Mouse (Mus musculus) embryonic facial prominence, embryonic 13.5 days (tissue): ENCODE measurements around the gene Col5a3. TPM values are rescaled to one million over a fixed set of nuclear protein-coding genes. Genes with fewer than 3 reads are reported as not detected.

ENCODE experiments used
- ATAC-seq: fragments of 200-750 bp; cut with Nextera tagmentation; 2 replicates; pipeline ENCODE4 v1.8.0; 2017; ENCODE audit warnings: low read depth; ENCODE audit not compliant: insufficient number of reproducible peaks, insufficient read depth, low FRiP score, low TSS enrichment
- H3K27ac ChIP-seq: fragments of 300-500 bp; sonication (generic); 2 replicates; pipeline ENCODE4 v1.5.1; 2015; ENCODE audit warnings: moderate library complexity, mild to moderate bottlenecking, inconsistent platforms
- H3K27me3 ChIP-seq: fragments of 300-500 bp; sonication (generic); 2 replicates; pipeline ENCODE4 v1.6.1; 2015; ENCODE audit warnings: mild to moderate bottlenecking, inconsistent platforms
- H3K36me3 ChIP-seq: fragments of 300-500 bp; sonication (generic); 2 replicates; pipeline ENCODE4 v1.6.1; 2015; ENCODE audit warnings: mild to moderate bottlenecking, inconsistent platforms
- H3K4me1 ChIP-seq: fragments of 300-500 bp; sonication (generic); 2 replicates; pipeline ENCODE4 v1.6.1; 2015; ENCODE audit warnings: inconsistent platforms
- H3K4me2 ChIP-seq: fragments of 300-500 bp; sonication (generic); 2 replicates; pipeline ENCODE4 v1.6.1; 2015; ENCODE audit warnings: moderate library complexity, mild to moderate bottlenecking, inconsistent platforms
- H3K4me3 ChIP-seq: fragments of 300-500 bp; sonication (generic); 2 replicates; pipeline ENCODE4 v1.5.1; 2015; ENCODE audit warnings: mild to moderate bottlenecking, inconsistent platforms
- H3K9ac ChIP-seq: fragments of 300-500 bp; sonication (generic); 2 replicates; pipeline ENCODE4 v1.6.1; 2015; ENCODE audit warnings: mild to moderate bottlenecking, inconsistent platforms
- H3K9me3 ChIP-seq: fragments of 300-500 bp; sonication (generic); 2 replicates; pipeline ENCODE4 v1.6.1; 2016; ENCODE audit warnings: inconsistent platforms
- WGBS: fragments of 180-500 bp; shearing (Covaris S2); methylation state at CpG from one replicate; pipeline ENCODE4 v1.1.7; 2015; ENCODE audit warnings: mixed read lengths; 5-methylcytosine and 5-hydroxymethylcytosine counted together
- polyA plus RNA-seq: library from polyadenylated mRNA; unstranded; fragments of >200 nt; fragmentation: Nextera tagmentation; extraction: Ambion mirVana; gene quantifications from 2 replicates; pipeline ENCODE4 v1.2.1, GENCODE M21; 2015

Gene Col5a3
- polyA plus RNA-seq, 1 experiment from 2014 or later = 0.72 TPM

- WGBS = 69% methylated on average over 1 of the region's 1 CpGs
- ATAC-seq = no peak
- Histone ChIP-seq H3K4me1 (peaks cover 10% of the 10 kb centered on the region), H3K27me3 (peaks cover 7% of the 10 kb centered on the region; the same call in 1 of the 2 replicates), H3K9me3 (no peaks in the 10 kb centered on the region), H3K36me3 (no peaks in the 10 kb centered on the region), H3K4me3 (no peak overlapping the region), H3K9ac (no peak overlapping the region), H3K4me2 (no peak overlapping the region), H3K27ac (no peak overlapping the region)
These were observed 20.0 kb upstream of the Col5a3 start for GRCm38 (mm10) chr9:20834881-20835280.

- peak; percentile 81 for ATAC-seq
- 15% methylated on average over 19 of the region's 19 CpGs for WGBS
- Histone ChIP-seq H3K4me3 (no peak overlapping the region), H3K9ac (0 out of 2 replicates have a peak overlapping the region, but pooled peaks have one; percentile 59), H3K9me3 (no peaks in the 10 kb centered on the region), H3K4me1 (peaks cover 11% of the 10 kb centered on the region), H3K36me3 (no peaks in the 10 kb centered on the region), H3K27ac (peak overlapping the region; percentile 57; the same call in 1 of the 2 replicates), H3K4me2 (peak overlapping the region; percentile 41), H3K27me3 (peaks cover 7% of the 10 kb centered on the region; the same call in 1 of the 2 replicates)
These were observed 16.2 kb upstream of the Col5a3 start for GRCm38 (mm10) chr9:20830901-20831643.

- no peak for ATAC-seq
- no peaks in the 10 kb centered on the region for H3K27me3 ChIP-seq
- H3K4me2 ChIP-seq = no peak overlapping the region
- no peaks in the 10 kb centered on the region for H3K9me3 ChIP-seq
- peaks cover 11% of the 10 kb centered on the region for H3K4me1 ChIP-seq
- no peak overlapping the region for H3K4me3 ChIP-seq
- no peak overlapping the region for H3K27ac ChIP-seq
- no peak overlapping the region for H3K9ac ChIP-seq
- 100% methylated on average over 1 of the region's 1 CpGs for WGBS
- H3K36me3 ChIP-seq = no peaks in the 10 kb centered on the region
These were observed 13.3 kb upstream of the Col5a3 start for GRCm38 (mm10) chr9:20828127-20828526.

GRCm38 (mm10) chr9:20825781-20826180, 10.9 kb upstream of the Col5a3 start:
- Histone ChIP-seq H3K4me3 (no peak overlapping the region), H3K4me1 (peaks cover 10% of the 10 kb centered on the region), H3K9me3 (no peaks in the 10 kb centered on the region), H3K36me3 (no peaks in the 10 kb centered on the region), H3K27ac (no peak overlapping the region), H3K4me2 (no peak overlapping the region), H3K9ac (no peak overlapping the region), H3K27me3 (no peaks in the 10 kb centered on the region)
- ATAC-seq = no peak
- 71% methylated on average over 5 of the region's 5 CpGs for WGBS

GRCm38 (mm10) chr9:20822821-20823220, 8.0 kb upstream of the Col5a3 start:
- Histone ChIP-seq H3K4me3 (no peak overlapping the region), H3K9ac (no peak overlapping the region), H3K9me3 (no peaks in the 10 kb centered on the region), H3K4me1 (no peaks in the 10 kb centered on the region), H3K4me2 (no peak overlapping the region), H3K36me3 (no peaks in the 10 kb centered on the region), H3K27ac (no peak overlapping the region), H3K27me3 (no peaks in the 10 kb centered on the region)
- WGBS = 78% methylated on average over 3 of the region's 3 CpGs
- no peak for ATAC-seq

GRCm38 (mm10) chr9:20820001-20820400, 5.1 kb upstream of the Col5a3 start:
- no peak for ATAC-seq
- Histone ChIP-seq H3K4me1 (peaks cover 1% of the 10 kb centered on the region), H3K27ac (no peak overlapping the region), H3K9me3 (no peaks in the 10 kb centered on the region), H3K9ac (no peak overlapping the region), H3K36me3 (no peaks in the 10 kb centered on the region), H3K4me2 (no peak overlapping the region), H3K4me3 (no peak overlapping the region), H3K27me3 (peaks cover 2% of the 10 kb centered on the region; the same call in 1 of the 2 replicates)
- WGBS = 79% methylated on average over 5 of the region's 5 CpGs

GRCm38 (mm10) chr9:20818236-20818635, 3.4 kb upstream of the Col5a3 start, which contains the start of gene Rdh8:
Gene Rdh8 (plus strand): TSS chr9:20818503.
- no peaks in the 10 kb centered on the region for H3K9me3 ChIP-seq
- ATAC-seq = no peak
- H3K4me3 ChIP-seq = no peak within 1 kb of the TSS
- no peak within 1 kb of the TSS for H3K4me2 ChIP-seq
- no peaks in the 10 kb centered on the region for H3K36me3 ChIP-seq
- peaks cover 6% of the 10 kb centered on the region for H3K4me1 ChIP-seq
- peaks cover 15% of the 10 kb centered on the region for H3K27me3 ChIP-seq
- no peak within 1 kb of the TSS for H3K27ac ChIP-seq
- H3K9ac ChIP-seq = no peak within 1 kb of the TSS
- 81% methylated on average over 6 of the region's 6 CpGs for WGBS

GRCm38 (mm10) chr9:20812537-20813271, 2.2 kb downstream of the Col5a3 start:
- peak overlapping the region; percentile 42 for H3K4me2 ChIP-seq
- H3K9ac ChIP-seq = no peak overlapping the region
- H3K27ac ChIP-seq = no peak overlapping the region
- peaks cover 29% of the 10 kb centered on the region for H3K27me3 ChIP-seq
- H3K9me3 ChIP-seq = no peaks in the 10 kb centered on the region
- ATAC-seq = no peak
- WGBS = 14% methylated on average over 19 of the region's 19 CpGs
- H3K36me3 ChIP-seq = no peaks in the 10 kb centered on the region
- peaks cover 14% of the 10 kb centered on the region for H3K4me1 ChIP-seq
- no peak overlapping the region for H3K4me3 ChIP-seq

GRCm38 (mm10) chr9:20810773-20811172, 4.1 kb downstream of the Col5a3 start:
- no peak overlapping the region for H3K4me3 ChIP-seq
- peaks cover 14% of the 10 kb centered on the region for H3K4me1 ChIP-seq
- no peak for ATAC-seq
- no peaks in the 10 kb centered on the region for H3K36me3 ChIP-seq
- no peak overlapping the region for H3K4me2 ChIP-seq
- no peak overlapping the region for H3K27ac ChIP-seq
- H3K9me3 ChIP-seq = no peaks in the 10 kb centered on the region
- WGBS = 80% methylated on average over 1 of the region's 1 CpGs
- H3K27me3 ChIP-seq = peaks cover 29% of the 10 kb centered on the region
- H3K9ac ChIP-seq = no peak overlapping the region

GRCm38 (mm10) chr9:20810271-20810670, 4.6 kb downstream of the Col5a3 start:
- H3K4me3 ChIP-seq = no peak overlapping the region
- H3K27ac ChIP-seq = no peak overlapping the region
- peaks cover 14% of the 10 kb centered on the region for H3K4me1 ChIP-seq
- WGBS = 28% methylated on average over 4 of the region's 4 CpGs
- H3K27me3 ChIP-seq = peaks cover 29% of the 10 kb centered on the region
- no peaks in the 10 kb centered on the region for H3K36me3 ChIP-seq
- H3K9ac ChIP-seq = no peak overlapping the region
- no peak for ATAC-seq
- no peak overlapping the region for H3K4me2 ChIP-seq
- H3K9me3 ChIP-seq = no peaks in the 10 kb centered on the region

- no peak overlapping the region for H3K9ac ChIP-seq
- 29% methylated on average over 5 of the region's 5 CpGs for whole genome bisulfite sequencing
- H3K4me1 ChIP-seq = no peaks in the 10 kb centered on the region
- H3K36me3 ChIP-seq = no peaks in the 10 kb centered on the region
- no peak overlapping the region for H3K27ac ChIP-seq
- no peak overlapping the region for H3K4me2 ChIP-seq
- no peak for ATAC-seq
- H3K4me3 ChIP-seq = no peak overlapping the region
- H3K27me3 ChIP-seq = peaks cover 2% of the 10 kb centered on the region; the same call in 1 of the 2 replicates
- peaks cover 7% of the 10 kb centered on the region; the same call in 1 of the 2 replicates for H3K9me3 ChIP-seq
These were observed 9.2 kb downstream of the Col5a3 start for GRCm38 (mm10) chr9:20805706-20806105.

GRCm38 (mm10) chr9:20805159-20805495, 9.7 kb downstream of the Col5a3 start:
- Histone ChIP-seq H3K36me3 (no peaks in the 10 kb centered on the region), H3K27ac (no peak overlapping the region), H3K4me1 (no peaks in the 10 kb centered on the region), H3K4me3 (no peak overlapping the region), H3K9ac (no peak overlapping the region), H3K4me2 (no peak overlapping the region), H3K27me3 (no peaks in the 10 kb centered on the region), H3K9me3 (peaks cover 7% of the 10 kb centered on the region; the same call in 1 of the 2 replicates)
- WGBS = 64% methylated on average over 3 of the region's 3 CpGs
- no peak for ATAC-seq
